Mouse (Mus musculus) right cerebral cortex, postnatal 25 days (tissue): ENCODE results near the gene Lix1l.
"Not testable (repeated sequence)": the region's sequence is repeated elsewhere in the genome, so short reads cannot be mapped to it uniquely, and the experiment has no call there.

Experiments
- DNase-seq: peaks from one replicate; pipeline ENCODE4 v3.0.0; 2022

Gene Lix1l

GRCm38 (mm10) chr3:96593374-96593773, 7.6 kb upstream of the Lix1l start:
- no peak for DNase-seq

DNA sequence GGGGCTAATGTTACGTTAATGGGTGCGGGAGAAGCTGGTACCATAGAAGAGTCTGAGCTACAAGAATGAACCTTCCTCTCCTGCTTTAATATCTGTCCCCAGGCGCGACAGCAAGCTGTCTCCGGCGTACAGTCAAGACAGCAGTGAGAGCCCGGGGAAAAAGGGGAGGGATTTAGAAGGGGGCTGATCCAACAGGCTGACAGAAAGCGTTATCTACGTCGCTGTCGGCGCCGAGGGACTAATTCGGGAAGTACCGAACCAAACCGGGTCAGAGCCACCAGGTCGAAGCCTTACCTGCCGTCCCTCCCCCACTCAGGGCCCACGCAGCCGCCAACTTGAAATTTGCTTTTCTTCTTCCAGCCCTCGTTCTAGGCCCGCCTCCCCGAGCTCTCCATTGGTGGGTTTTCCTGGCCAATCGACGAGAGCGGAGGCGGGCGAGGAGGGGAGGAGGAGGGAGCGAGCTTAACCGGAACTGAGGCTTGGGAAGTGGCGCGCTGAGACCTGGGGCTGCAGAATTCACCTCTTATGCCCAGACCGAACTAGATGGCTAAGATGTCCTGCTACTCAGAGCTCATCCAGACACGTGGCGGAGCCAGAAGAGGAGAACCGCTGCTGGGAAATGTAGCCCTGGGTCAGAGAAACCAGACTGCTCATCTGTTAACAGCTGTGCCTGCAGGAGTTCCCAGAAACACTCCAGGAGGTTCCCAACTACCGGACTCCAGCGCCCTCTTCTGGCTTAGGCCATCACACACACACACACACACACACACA, 7.0 kb upstream of the Lix1l start, which contains the start of gene Polr3gl:
TSS of gene Polr3gl (minus strand) at position 392 of the 771 bp plus-strand sequence.
- DNase-seq = peak; percentile 96

DNA sequence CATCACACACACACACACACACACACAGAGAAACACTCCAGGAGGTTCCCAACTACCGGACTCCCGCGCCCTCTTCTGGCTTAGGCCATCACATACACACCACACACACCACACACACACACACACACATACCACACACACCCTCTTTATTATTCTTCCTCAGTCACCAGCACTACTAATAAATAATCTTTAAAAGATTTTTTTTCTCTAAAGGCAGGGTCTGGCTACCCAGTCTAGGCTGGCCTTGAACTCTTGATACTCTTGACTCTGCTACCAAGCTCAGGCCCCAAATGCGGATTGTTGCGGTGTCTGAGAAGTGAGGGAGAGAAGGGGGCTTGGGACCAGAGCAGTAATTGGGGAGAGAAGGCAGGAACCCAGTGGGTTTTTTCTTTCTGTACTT, 6.1 kb upstream of the Lix1l start:
- no peak for DNase-seq

- peak; percentile 52 for DNase-seq
These were observed 5.3 kb upstream of the Lix1l start for GRCm38 (mm10) chr3:96595661-96596060.

DNA sequence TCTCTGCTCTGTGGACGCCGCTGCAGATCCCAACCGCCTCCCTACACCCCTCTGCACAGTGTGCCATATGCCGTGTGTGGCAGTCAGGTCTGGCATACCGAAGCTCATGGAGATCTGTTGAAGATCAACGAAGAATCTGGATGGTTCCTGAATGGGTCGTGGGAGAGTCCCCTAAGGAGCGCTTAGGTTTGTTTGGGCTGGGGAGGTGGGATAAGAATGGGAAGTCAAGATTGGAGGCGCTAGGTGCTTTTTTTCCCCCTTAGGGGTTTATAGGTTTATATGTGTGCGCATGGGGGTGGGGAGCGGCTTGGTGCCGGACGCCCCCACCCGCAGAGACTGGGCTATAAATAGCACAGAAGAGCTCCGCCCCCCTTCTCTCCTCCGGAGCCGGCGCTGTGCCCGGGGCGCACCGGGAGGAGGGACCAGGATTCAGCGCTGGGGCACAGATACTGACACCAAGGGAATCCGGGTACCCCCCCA, 4.7 kb upstream of the Lix1l start, which contains the start of gene Ankrd34a:
TSS of gene Ankrd34a (plus strand) at position 409 of the 480 bp plus-strand sequence.
- DNase-seq = peak; percentile 87

- DNase-seq = peak; percentile 36
These were observed 4.1 kb upstream of the Lix1l start for GRCm38 (mm10) chr3:96596855-96597254.

DNA sequence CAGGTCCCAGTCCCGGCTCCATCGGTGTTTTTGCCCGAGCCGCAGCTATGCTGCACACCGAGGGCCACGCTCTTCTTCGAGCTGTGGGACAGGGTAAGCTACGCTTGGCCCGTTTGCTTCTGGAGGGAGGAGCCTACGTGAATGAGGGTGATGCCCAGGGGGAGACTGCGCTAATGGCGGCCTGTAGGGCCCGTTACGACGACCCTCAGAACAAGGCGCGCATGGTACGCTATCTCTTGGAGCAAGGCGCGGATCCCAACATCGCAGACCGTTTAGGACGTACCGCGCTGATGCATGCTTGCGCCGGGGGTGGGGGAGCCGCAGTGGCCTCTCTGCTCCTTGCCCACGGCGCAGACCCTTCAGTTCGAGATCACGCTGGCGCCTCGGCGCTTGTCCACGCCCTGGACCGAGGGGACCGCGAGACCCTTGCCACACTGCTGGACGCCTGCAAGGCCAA, 3.5 kb upstream of the Lix1l start:
- DNase-seq = peak; percentile 55

DNA sequence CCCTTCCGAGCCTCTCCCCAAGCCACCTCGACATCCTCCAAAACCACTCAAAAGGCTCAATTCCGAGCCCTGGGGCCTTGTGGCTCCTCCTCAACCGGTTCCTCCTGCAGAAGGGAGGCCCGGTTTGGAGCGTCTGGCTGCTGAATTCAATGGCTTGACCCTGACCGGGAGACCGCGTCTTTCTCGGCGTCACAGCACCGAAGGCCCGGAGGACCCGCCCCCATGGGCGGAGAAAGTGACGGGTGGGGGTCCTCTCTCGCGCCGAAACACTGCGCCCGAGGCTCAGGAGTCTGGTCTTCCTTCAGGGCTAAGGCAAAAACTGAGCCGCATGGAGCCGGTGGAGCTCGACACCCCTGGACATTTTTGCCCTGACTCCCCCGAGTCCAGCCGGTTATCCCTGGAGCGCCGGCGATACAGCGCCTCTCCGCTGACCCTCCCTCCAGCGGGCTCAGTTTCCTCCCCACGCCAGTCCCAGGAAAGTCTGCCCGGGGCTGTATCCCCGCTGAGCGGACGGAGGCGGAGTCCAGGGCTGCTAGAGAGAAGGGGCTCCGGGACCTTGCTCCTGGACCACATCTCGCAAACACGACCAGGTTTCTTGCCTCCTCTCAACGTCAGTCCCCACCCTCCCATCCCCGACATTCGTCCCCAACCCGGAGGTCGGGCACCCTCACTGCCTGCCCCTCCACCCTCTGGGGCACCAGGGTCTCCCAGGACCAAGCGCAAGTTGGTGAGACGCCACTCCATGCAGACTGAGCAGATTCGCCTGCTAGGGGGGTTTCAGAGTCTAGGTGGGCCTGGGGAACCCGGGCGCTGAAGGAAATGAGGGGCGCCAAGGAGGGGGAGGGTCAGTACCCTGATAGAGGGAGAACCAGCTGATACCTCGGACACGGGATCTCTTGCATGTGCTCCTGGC, 2.5 kb upstream of the Lix1l start:
- DNase-seq = peak; percentile 67

DNA sequence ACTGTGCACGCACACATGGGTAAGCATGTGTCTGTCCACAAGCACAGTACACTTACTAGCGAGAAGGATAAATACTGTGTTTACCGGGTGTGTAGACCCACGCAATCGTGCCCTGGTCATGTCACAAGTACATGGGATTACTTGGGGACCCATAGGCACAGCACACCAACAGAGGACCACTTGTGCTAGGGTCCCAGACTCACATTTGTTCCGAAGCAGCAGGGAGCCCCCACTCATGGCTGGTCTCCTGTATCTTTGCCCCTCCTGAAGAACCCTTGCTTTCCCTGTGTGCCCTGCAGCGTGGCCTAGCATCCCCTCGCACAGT, 1.9 kb upstream of the Lix1l start:
- no peak for DNase-seq

DNA sequence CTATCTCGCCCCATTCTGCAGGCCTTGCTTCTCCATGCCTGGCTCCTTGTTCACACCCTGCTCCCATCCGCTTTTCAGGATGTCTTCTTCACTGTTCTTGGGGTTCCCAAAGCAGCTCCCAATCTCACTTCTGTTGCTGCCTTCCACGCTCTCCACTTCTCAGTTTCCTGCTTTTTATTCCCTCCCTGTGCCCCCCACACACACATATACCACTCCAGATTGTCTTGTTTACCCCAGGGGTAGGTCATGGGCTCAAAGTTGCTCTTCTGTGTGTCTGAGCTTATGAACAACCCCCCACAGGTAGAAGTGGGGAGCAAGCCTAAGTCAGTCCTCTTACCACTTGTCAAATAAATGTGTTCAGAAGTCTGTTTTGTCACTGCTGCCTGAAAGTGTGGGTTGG, 1.5 kb upstream of the Lix1l start:
- DNase-seq = no peak

GRCm38 (mm10) chr3:96601251-96601787, 370 bp downstream of the Lix1l start:
- DNase-seq = peak; percentile 67

- DNase-seq = peak; percentile 31
These were observed 1.2 kb downstream of the Lix1l start for GRCm38 (mm10) chr3:96601941-96602703.

GRCm38 (mm10) chr3:96602704-96603084, 1.7 kb downstream of the Lix1l start:
- DNase-seq = no peak

- DNase-seq = no peak
These were observed 2.4 kb downstream of the Lix1l start for GRCm38 (mm10) chr3:96603311-96603710.

DNA sequence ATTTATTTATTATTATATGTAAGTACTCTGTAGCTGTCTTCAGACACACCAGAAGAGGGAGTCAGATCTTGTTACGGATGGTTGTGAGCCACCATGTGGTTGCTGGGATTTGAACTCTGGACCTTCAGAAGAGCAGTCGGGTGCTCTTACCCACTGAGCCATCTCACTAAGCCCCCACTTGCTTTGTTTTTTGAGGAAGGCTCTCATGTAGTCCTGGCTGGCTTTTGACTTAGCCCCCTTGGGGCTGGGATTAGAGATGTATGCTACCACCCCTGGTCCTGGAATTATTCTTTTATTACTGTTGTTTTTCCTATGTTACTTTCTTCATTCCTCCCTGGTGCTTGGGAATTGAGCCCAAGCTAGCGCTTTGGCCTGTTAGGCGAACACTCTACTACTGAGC, 5.1 kb downstream of the Lix1l start:
- not testable (repeated sequence) for DNase-seq

DNA sequence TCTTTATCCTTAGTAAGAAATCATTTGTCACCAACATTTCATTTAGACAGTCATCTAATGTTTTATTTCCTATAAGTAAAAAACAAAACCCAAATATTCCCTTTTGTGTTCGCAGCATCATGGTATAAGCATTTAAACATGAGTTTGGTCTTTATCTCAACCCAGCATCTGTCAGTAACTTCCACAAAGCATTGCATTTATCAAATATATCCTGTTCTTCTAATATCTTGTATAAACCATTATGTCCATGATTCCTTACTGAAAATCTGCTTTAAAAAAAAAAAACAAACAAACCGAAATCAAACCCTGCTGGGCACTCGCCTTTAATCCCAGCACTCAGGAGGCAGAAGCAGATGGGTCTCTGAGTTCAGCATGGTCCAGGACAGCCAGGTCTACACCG, 5.7 kb downstream of the Lix1l start:
- no peak for DNase-seq

- DNase-seq = no peak
These were observed 17.0 kb downstream of the Lix1l start for GRCm38 (mm10) chr3:96617941-96618340.

- no peak for DNase-seq
These were observed 22.3 kb downstream of the Lix1l start for GRCm38 (mm10) chr3:96623201-96623600.

DNA sequence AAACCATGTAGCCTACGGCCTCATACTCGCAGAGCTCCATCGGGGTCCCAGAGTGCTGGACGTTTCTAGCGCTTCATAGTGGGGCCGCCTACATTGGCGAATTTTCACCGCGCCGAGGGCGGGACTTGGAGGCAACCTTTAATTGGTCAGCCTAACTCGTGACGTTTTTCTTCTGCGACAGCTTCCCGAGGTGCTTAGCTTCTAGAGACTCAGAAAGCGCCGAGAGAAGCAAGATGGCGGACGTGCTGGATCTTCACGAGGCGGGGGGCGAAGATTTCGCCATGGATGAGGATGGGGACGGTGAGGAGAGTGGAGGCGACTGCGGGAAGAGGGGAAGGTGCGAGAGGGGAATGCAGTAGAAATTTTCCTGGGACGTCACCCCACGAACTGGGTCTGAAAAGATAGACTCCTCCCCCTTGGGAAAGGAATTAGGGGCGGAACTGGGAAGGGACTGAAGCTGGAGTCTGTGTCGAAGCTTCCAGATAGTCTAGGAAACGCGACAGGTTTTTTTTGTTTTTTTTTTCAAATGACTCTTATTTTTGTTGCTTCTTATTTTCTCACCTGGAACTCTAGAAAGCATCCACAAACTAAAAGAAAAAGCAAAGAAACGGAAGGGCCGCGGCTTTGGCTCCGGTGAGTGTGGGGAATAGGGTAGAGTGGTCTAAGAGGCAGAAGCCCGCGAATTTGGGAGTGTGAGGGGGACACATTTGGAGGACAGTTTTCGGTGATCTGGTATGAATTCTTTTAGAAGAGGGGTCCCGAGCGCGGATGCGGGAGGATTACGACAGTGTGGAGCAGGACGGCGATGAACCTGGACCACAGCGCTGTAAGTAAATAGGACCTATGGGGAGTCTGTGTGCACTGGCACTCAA, 29.0 kb downstream of the Lix1l start, which contains the start of gene Rbm8a:
TSS of gene Rbm8a (plus strand) at position 205 of the 872 bp plus-strand sequence.
- DNase-seq = peak; percentile 95

DNA sequence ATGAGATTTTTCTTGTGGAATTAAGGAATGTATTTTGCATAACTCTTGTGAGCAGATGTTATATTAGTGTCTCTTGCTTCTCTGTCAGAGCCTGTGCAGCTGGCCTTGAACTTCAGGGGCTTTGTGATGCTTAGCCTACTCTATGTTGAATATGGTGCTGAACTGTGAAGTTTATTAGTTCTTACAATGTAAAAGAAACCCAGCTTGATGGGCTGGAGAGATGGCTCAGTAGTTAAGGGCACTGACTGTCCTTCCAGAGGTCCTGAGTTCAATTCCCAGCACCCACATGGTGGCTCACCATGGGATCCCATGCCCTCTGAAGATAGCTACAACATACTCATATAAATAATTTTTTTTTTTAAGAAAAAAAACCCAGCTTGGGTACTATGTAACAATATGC, 31.1 kb downstream of the Lix1l start:
- no peak for DNase-seq

GRCm38 (mm10) chr3:96634015-96634414, 33.1 kb downstream of the Lix1l start:
- DNase-seq = no peak
